ENCODE assay signal across 8 mouse cellular contexts in the genomic region with DNA sequence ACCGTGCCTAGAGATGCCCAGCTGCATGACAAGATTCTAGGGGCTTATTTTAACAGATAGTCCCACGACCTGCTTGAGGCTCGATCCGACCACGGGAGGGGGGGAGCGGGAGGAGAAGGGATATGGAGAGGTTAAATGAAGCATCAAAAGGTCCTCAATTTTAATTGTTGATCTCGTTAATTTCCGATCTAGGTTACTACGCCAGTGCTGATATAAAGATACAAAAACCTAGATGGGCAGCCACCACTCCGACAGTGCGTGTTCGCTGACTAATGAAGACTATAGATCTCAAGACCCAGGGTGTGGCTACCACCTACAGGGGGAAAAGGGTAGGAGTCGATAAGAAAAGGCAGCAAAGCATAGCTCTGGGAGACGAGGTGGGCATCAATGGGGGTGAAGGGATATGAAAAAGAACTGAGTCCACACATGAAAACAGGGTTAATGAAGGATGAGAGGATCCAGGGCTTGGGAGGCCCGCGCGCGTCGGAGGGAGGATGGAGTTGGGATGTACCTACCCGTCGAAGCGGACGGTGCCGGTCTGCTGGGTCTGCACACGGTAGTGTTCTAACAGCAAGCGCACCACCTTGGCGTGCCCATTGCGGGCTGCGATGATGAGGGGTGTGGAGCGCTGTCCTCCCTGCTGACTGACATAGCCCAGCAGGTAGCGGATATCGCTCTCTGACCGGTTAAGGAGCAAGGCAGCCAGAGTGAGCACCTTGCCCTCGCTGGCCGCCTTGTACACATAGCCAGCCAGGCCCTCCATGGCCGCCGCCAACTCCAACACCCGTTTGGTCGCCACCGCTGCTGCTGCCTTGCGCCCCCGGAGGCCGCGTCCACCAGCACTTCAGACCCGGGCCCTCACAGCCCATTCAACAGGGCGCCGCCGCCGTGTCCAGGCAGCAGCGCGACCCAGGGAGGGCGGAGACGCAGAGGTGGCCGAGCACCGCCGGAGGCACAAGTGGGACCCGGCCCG. TPM values are rescaled to one million over a fixed set of nuclear protein-coding genes. Genes with fewer than 3 reads are reported as not detected.
DNase-seq lines count a peak whose midpoint lies in the region; ATAC-seq and TF ChIP-seq lines count a peak whose summit lies in the region.

No protein-coding gene starts in this region.

- H3K79me3 ChIP-seq in C2C12 (ENCODE audit: low read depth): peaks cover 53% of the 10 kb centered on the region

- peaks cover 58% of the 10 kb centered on the region for H3K79me2 ChIP-seq in C2C12 (ENCODE audit: control insufficient read depth, insufficient read depth)

- peak overlapping the region; percentile 99 for H3K4me2 ChIP-seq in heart, embryonic 13.5 days
- H3K4me2 ChIP-seq in limb, embryonic 15.5 days: peak overlapping the region; percentile 86
- H3K4me2 ChIP-seq in neural tube, embryonic 14.5 days (ENCODE audit: low read depth, low read length): peak overlapping the region; percentile 60

- H3K9me3 ChIP-seq in heart, embryonic 10.5 days: no peaks in the 10 kb centered on the region
- H3K9me3 ChIP-seq in heart, embryonic 13.5 days: no peaks in the 10 kb centered on the region
- no peaks in the 10 kb centered on the region for H3K9me3 ChIP-seq in limb, embryonic 15.5 days
- H3K9me3 ChIP-seq in neural tube, embryonic 14.5 days (ENCODE audit: control insufficient read depth, low read length): no peaks in the 10 kb centered on the region

- peak overlapping the region; percentile 94 for H3K9ac ChIP-seq in heart, embryonic 13.5 days
- H3K9ac ChIP-seq in limb, embryonic 15.5 days: peak overlapping the region; percentile 94
- H3K9ac ChIP-seq in neural tube, embryonic 14.5 days (replicated peaks; ENCODE audit: low read depth, low read length): peak overlapping the region; percentile 97

- H3K27me3 ChIP-seq in heart, embryonic 10.5 days (ENCODE audit: insufficient read depth, poor library complexity, severe bottlenecking): no peaks in the 10 kb centered on the region
- H3K27me3 ChIP-seq in C2C12 (ENCODE audit: control insufficient read depth, insufficient read depth, insufficient read length): no peaks in the 10 kb centered on the region
- no peaks in the 10 kb centered on the region for H3K27me3 ChIP-seq in heart, embryonic 13.5 days (replicated peaks)
- H3K27me3 ChIP-seq in limb, embryonic 15.5 days: no peaks in the 10 kb centered on the region
- no peaks in the 10 kb centered on the region for H3K27me3 ChIP-seq in neural tube, embryonic 14.5 days (ENCODE audit: control insufficient read depth, insufficient read depth, low read length)

- no peaks in the 10 kb centered on the region for H3K36me3 ChIP-seq in heart, embryonic 10.5 days
- H3K36me3 ChIP-seq in C2C12 (ENCODE audit: control insufficient read depth, insufficient read depth): peaks cover 4% of the 10 kb centered on the region
- 0 out of 2 replicates have a peak, but pooled peaks cover 2% of the 10 kb centered on the region for H3K36me3 ChIP-seq in heart, embryonic 13.5 days
- no peaks in the 10 kb centered on the region for H3K36me3 ChIP-seq in limb, embryonic 15.5 days
- no peaks in the 10 kb centered on the region for H3K36me3 ChIP-seq in neural tube, embryonic 14.5 days (ENCODE audit: control insufficient read depth, insufficient read depth, low read length)

- peak; percentile 47; the same call in 1 of the 2 replicates for ATAC-seq in heart, embryonic 13.5 days (ENCODE audit: extremely low read depth, insufficient number of reproducible peaks, low FRiP score, low TSS enrichment)
- no peak; the same call in 1 of the 2 replicates for ATAC-seq in limb, embryonic 15.5 days (ENCODE audit: insufficient number of reproducible peaks, low FRiP score, low TSS enrichment, low read depth)
- ATAC-seq in neural tube, embryonic 14.5 days (ENCODE audit: low read depth): peak; percentile 77

- WGBS in heart, embryonic 10.5 days: under 1% methylated on average over 58 of the region's 58 CpGs
- WGBS in heart, embryonic 13.5 days: under 1% methylated on average over 58 of the region's 58 CpGs
- WGBS in limb, embryonic 15.5 days: under 1% methylated on average over 58 of the region's 58 CpGs
- under 1% methylated on average over 58 of the region's 58 CpGs for WGBS in neural tube, embryonic 14.5 days

- H3ac ChIP-seq in C2C12 (ENCODE audit: control insufficient read depth, insufficient read length, low read depth): peak overlapping the region; percentile 66

- TF ChIP-seq CTCF in C2C12 (IDR thresholded peaks at IDR 0.05; ENCODE audit: control insufficient read depth, insufficient read depth, insufficient read length): peak; percentile 0

- peaks cover 27% of the 10 kb centered on the region for H3K4me1 ChIP-seq in heart, embryonic 10.5 days
- peaks cover 32% of the 10 kb centered on the region for H3K4me1 ChIP-seq in heart, embryonic 13.5 days
- H3K4me1 ChIP-seq in limb, embryonic 15.5 days: peaks cover 19% of the 10 kb centered on the region
- peaks cover 17% of the 10 kb centered on the region for H3K4me1 ChIP-seq in neural tube, embryonic 14.5 days (ENCODE audit: control insufficient read depth, insufficient read depth, low read length)

- DNase-seq in heart, embryonic 10.5 days (ENCODE audit: low spot score): peak; percentile 84
- DNase-seq in heart, adult 11 months: no peak
- DNase-seq in c-Kit-positive CD71-positive TER-119-positive erythroid progenitor cells, embryonic 14.5 days (ENCODE audit: low spot score): peak; percentile 66
- DNase-seq in adipocyte (ENCODE audit: low spot score): no peak

- peak overlapping the region; percentile 97 for H3K27ac ChIP-seq in heart, embryonic 10.5 days
- peak overlapping the region; percentile 96 for H3K27ac ChIP-seq in heart, embryonic 13.5 days (replicated peaks)
- H3K27ac ChIP-seq in limb, embryonic 15.5 days: peak overlapping the region; percentile 98
- peak overlapping the region; percentile 92 for H3K27ac ChIP-seq in neural tube, embryonic 14.5 days (ENCODE audit: low read depth, low read length)

- peak overlapping the region; percentile 99 for H3K4me3 ChIP-seq in heart, embryonic 10.5 days
- peak overlapping the region; percentile 87 for H3K4me3 ChIP-seq in C2C12 (ENCODE audit: insufficient read depth, poor library complexity, severe bottlenecking)
- peak overlapping the region; percentile 87 for H3K4me3 ChIP-seq in heart, embryonic 13.5 days
- H3K4me3 ChIP-seq in limb, embryonic 15.5 days: peak overlapping the region; percentile 100
- peak overlapping the region; percentile 94 for H3K4me3 ChIP-seq in neural tube, embryonic 14.5 days (ENCODE audit: low read depth, low read length)

TF ChIP-seq in C2C12, 6 proteins besides CTCF, POLR2A, EP300 and RAD21:
- TF ChIP-seq FOSL1 (IDR thresholded peaks at IDR 0.05; ENCODE audit: insufficient read depth, low read length, poor library complexity, severe bottlenecking) (no peak), MYOD1 (IDR thresholded peaks at IDR 0.05; ENCODE audit: control insufficient read depth, insufficient read length, low read depth) (no peak), CEBPB (IDR thresholded peaks at IDR 0.05; ENCODE audit: low read depth) (no peak), MAX (IDR thresholded peaks at IDR 0.05) (no peak), USF1 (IDR thresholded peaks at IDR 0.05; ENCODE audit: low read depth) (no peak), MYOG (IDR thresholded peaks at IDR 0.05; ENCODE audit: control insufficient read depth, extremely low read depth, insufficient read length) (no peak)

RNA-seq across cellular contexts. Expression of a gene that starts 0.9 kb away (rescaled TPM):
- polyA plus RNA-seq in heart, embryonic 10.5 days (2016; fragmentation: Nextera tagmentation; extraction: Ambion mirVana): 21.1 and 21.2 TPM in 2 replicates
- 11.0 TPM for polyA plus RNA-seq in C2C12 (2012; fragmentation: generic; extraction: Trizol)
- polyA plus RNA-seq in heart, embryonic 13.5 days (2015; fragmentation: Nextera tagmentation; extraction: Ambion mirVana): 12.2 and 12.7 TPM in 2 replicates
- 15.1 and 18.2 TPM in 2 replicates for polyA plus RNA-seq in limb, embryonic 15.5 days (2015; fragmentation: Nextera tagmentation; extraction: Ambion mirVana)
- polyA plus RNA-seq in neural tube, embryonic 14.5 days (2014; fragmentation: Nextera tagmentation; extraction: Ambion mirVana): 77.7 and 90.1 TPM in 2 replicates

RNA-seq across cellular contexts. Expression of a gene that starts 27.8 kb away (rescaled TPM):
- polyA plus RNA-seq in heart, embryonic 10.5 days (2016; fragmentation: Nextera tagmentation; extraction: Ambion mirVana): 17.7 and 21.4 TPM in 2 replicates
- polyA plus RNA-seq in C2C12 (2012; fragmentation: generic; extraction: Trizol): 14.2 TPM
- 18.8 and 19.5 TPM in 2 replicates for polyA plus RNA-seq in heart, embryonic 13.5 days (2015; fragmentation: Nextera tagmentation; extraction: Ambion mirVana)
- 24.6 and 24.8 TPM in 2 replicates for polyA plus RNA-seq in limb, embryonic 15.5 days (2015; fragmentation: Nextera tagmentation; extraction: Ambion mirVana)
- 5.3 TPM in 2 replicates for polyA plus RNA-seq in neural tube, embryonic 14.5 days (2014; fragmentation: Nextera tagmentation; extraction: Ambion mirVana)

RNA-seq across cellular contexts. Expression of a gene that starts 47.1 kb away (rescaled TPM):
- 0.31 and 0.94 TPM in 2 replicates for polyA plus RNA-seq in heart, embryonic 10.5 days (2016; fragmentation: Nextera tagmentation; extraction: Ambion mirVana)
- 0.30 TPM for polyA plus RNA-seq in C2C12 (2012; fragmentation: generic; extraction: Trizol)
- polyA plus RNA-seq in heart, embryonic 13.5 days (2015; fragmentation: Nextera tagmentation; extraction: Ambion mirVana): 1.7 and 2.4 TPM in 2 replicates
- polyA plus RNA-seq in limb, embryonic 15.5 days (2015; fragmentation: Nextera tagmentation; extraction: Ambion mirVana): 16.2 and 19.4 TPM in 2 replicates
- polyA plus RNA-seq in neural tube, embryonic 14.5 days (2014; fragmentation: Nextera tagmentation; extraction: Ambion mirVana): 7.5 and 7.6 TPM in 2 replicates

Comparison
In these comparisons a context has a peak if more than half of its experiments do, and no peak if none do; other contexts are left out.
1. DNase-seq: peak in heart, embryonic 10.5 days (single experiment) and c-Kit-positive CD71-positive TER-119-positive erythroid progenitor cells, embryonic 14.5 days (single experiment); none in heart, adult 11 months (single experiment) and adipocyte (single experiment).
2. Peak in every context shown above with its lines, with median percentiles within 50 percentile points of each other: H3K27ac ChIP-seq, H3K4me3 ChIP-seq, H3K4me2 ChIP-seq and H3K9ac ChIP-seq.